Mouse (Mus musculus) stomach, embryonic 16.5 days (tissue): ENCODE results near the gene Gm5244. TPM values are rescaled to one million over a fixed set of nuclear protein-coding genes. Genes with fewer than 3 reads are reported as not detected.

Experiments
- ATAC-seq: fragments of 200-750 bp; cut with Nextera tagmentation; 2 replicates; pipeline ENCODE4 v1.8.0; 2017; ENCODE audit warnings: moderate number of reproducible peaks, moderate TSS enrichment; ENCODE audit not compliant: insufficient read depth, low FRiP score
- H3K27ac ChIP-seq: fragments of 300-500 bp; sonication (generic); 2 replicates; pipeline ENCODE4 v1.5.1; 2014; ENCODE audit warnings: low read length
- H3K27me3 ChIP-seq: fragments of 300-500 bp; sonication (generic); 2 replicates; pipeline ENCODE4 v1.6.1; 2014; ENCODE audit warnings: low read length, control low read depth, mixed read lengths; ENCODE audit not compliant: control insufficient read depth, insufficient read depth
- H3K36me3 ChIP-seq: fragments of 300-500 bp; sonication (generic); 2 replicates; pipeline ENCODE4 v1.6.1; 2014; ENCODE audit warnings: low read length; ENCODE audit not compliant: control insufficient read depth, insufficient read depth
- H3K4me1 ChIP-seq: fragments of 300-500 bp; sonication (generic); 2 replicates; pipeline ENCODE4 v1.6.1; 2014; ENCODE audit warnings: low read length, control low read depth, mixed read lengths; ENCODE audit not compliant: control insufficient read depth, insufficient read depth
- H3K4me2 ChIP-seq: fragments of 300-500 bp; sonication (generic); 2 replicates; pipeline ENCODE4 v1.6.1; 2014; ENCODE audit warnings: low read depth, low read length, mixed read lengths
- H3K4me3 ChIP-seq: fragments of 300-500 bp; sonication (generic); replicated peaks from 2 replicates; pipeline ENCODE4 v1.5.1; 2014; ENCODE audit warnings: mild to moderate bottlenecking, low read length
- H3K9ac ChIP-seq: fragments of 300-500 bp; sonication (generic); 2 replicates; pipeline ENCODE4 v1.6.1; 2014; ENCODE audit warnings: low read length
- H3K9me3 ChIP-seq: fragments of 300-500 bp; sonication (generic); replicated peaks from 2 replicates; pipeline ENCODE4 v1.6.1; 2016; ENCODE audit warnings: low read length, control low read depth; ENCODE audit not compliant: control insufficient read depth
- WGBS: fragments of 180-500 bp; shearing (Covaris S2); extraction: QIAGEN DNeasy Blood & Tissue Kit; methylation state at CpG from one replicate; pipeline ENCODE4 v1.1.7; 2014; 5-methylcytosine and 5-hydroxymethylcytosine counted together
- polyA plus RNA-seq: library from polyadenylated mRNA; unstranded; fragments of >200 nt; fragmentation: Nextera tagmentation; extraction: Ambion mirVana; gene quantifications from 2 replicates; pipeline ENCODE4 v1.2.1, GENCODE M21; 2015

Gm5244 gene
- not detected in 2 replicates for polyA plus RNA-seq

GRCm38 (mm10) chr19:12846382-12846781 lies at the start of gene Gm5244:
Gene Gm5244, plus strand, starts transcription at chr19:12846682.
- Histone ChIP-seq H3K9me3 (no peaks in the 10 kb centered on the region), H3K27me3 (no peaks in the 10 kb centered on the region), H3K4me3 (no peak within 1 kb of the TSS), H3K4me1 (no peaks in the 10 kb centered on the region), H3K4me2 (no peak within 1 kb of the TSS), H3K27ac (no peak within 1 kb of the TSS), H3K36me3 (no peaks in the 10 kb centered on the region), H3K9ac (no peak within 1 kb of the TSS)
- no peak for ATAC-seq

GRCm38 (mm10) chr19:12797071-12797470 lies 49.4 kb upstream of the Gm5244 start:
- peak overlapping the region; percentile 100 for H3K27ac ChIP-seq
- 0 out of 2 replicates have a peak, but pooled peaks cover 2% of the 10 kb centered on the region for H3K4me1 ChIP-seq
- under 1% methylated on average over 7 of the region's 7 CpGs for WGBS
- peak overlapping the region; percentile 95 for H3K4me3 ChIP-seq
- H3K9ac ChIP-seq: peak overlapping the region; percentile 80; the same call in 1 of the 2 replicates
- no peak for ATAC-seq
- H3K9me3 ChIP-seq: no peaks in the 10 kb centered on the region
- no peaks in the 10 kb centered on the region for H3K27me3 ChIP-seq
- peak overlapping the region; percentile 87 for H3K4me2 ChIP-seq
- H3K36me3 ChIP-seq: no peaks in the 10 kb centered on the region

- H3K4me1 ChIP-seq: no peaks in the 10 kb centered on the region
- no peak overlapping the region for H3K9ac ChIP-seq
- WGBS: 75% methylated on average over 4 of the region's 4 CpGs
- no peak overlapping the region for H3K27ac ChIP-seq
- no peak overlapping the region for H3K4me2 ChIP-seq
- H3K9me3 ChIP-seq: no peaks in the 10 kb centered on the region
- H3K27me3 ChIP-seq: no peaks in the 10 kb centered on the region
- no peak for ATAC-seq
- no peaks in the 10 kb centered on the region for H3K36me3 ChIP-seq
- H3K4me3 ChIP-seq: no peak overlapping the region
Measured at GRCm38 (mm10) chr19:12798404-12798803, 48.1 kb upstream of the Gm5244 start.

GRCm38 (mm10) chr19:12799081-12799480 lies 47.4 kb upstream of the Gm5244 start:
- no peak overlapping the region for H3K9ac ChIP-seq
- no peaks in the 10 kb centered on the region for H3K9me3 ChIP-seq
- no peaks in the 10 kb centered on the region for H3K4me1 ChIP-seq
- H3K27ac ChIP-seq: no peak overlapping the region
- no peak for ATAC-seq
- H3K4me2 ChIP-seq: no peak overlapping the region
- WGBS: 83% methylated on average over 3 of the region's 3 CpGs
- no peak overlapping the region for H3K4me3 ChIP-seq
- H3K36me3 ChIP-seq: no peaks in the 10 kb centered on the region
- H3K27me3 ChIP-seq: no peaks in the 10 kb centered on the region

- no peak overlapping the region for H3K27ac ChIP-seq
- no peak overlapping the region for H3K4me2 ChIP-seq
- no peak for ATAC-seq
- 66% methylated on average over 2 of the region's 2 CpGs for WGBS
- no peaks in the 10 kb centered on the region for H3K27me3 ChIP-seq
- H3K36me3 ChIP-seq: no peaks in the 10 kb centered on the region
- no peak overlapping the region for H3K4me3 ChIP-seq
- H3K4me1 ChIP-seq: no peaks in the 10 kb centered on the region
- H3K9me3 ChIP-seq: no peaks in the 10 kb centered on the region
- H3K9ac ChIP-seq: no peak overlapping the region
Measured at GRCm38 (mm10) chr19:12800621-12801020, 45.9 kb upstream of the Gm5244 start.

GRCm38 (mm10) chr19:12801046-12801445 lies 45.4 kb upstream of the Gm5244 start:
- 67% methylated on average over 3 of the region's 3 CpGs for WGBS
- Histone ChIP-seq H3K36me3 (no peaks in the 10 kb centered on the region), H3K4me3 (no peak overlapping the region), H3K4me1 (no peaks in the 10 kb centered on the region), H3K27ac (no peak overlapping the region), H3K9me3 (no peaks in the 10 kb centered on the region), H3K4me2 (no peak overlapping the region), H3K27me3 (no peaks in the 10 kb centered on the region), H3K9ac (no peak overlapping the region)
- ATAC-seq: no peak

GRCm38 (mm10) chr19:12802830-12803229 lies 43.7 kb upstream of the Gm5244 start:
- no peaks in the 10 kb centered on the region for H3K4me1 ChIP-seq
- H3K27ac ChIP-seq: no peak overlapping the region
- ATAC-seq: no peak
- H3K4me3 ChIP-seq: no peak overlapping the region
- no peaks in the 10 kb centered on the region for H3K36me3 ChIP-seq
- 72% methylated on average over 3 of the region's 3 CpGs for WGBS
- H3K4me2 ChIP-seq: no peak overlapping the region
- no peaks in the 10 kb centered on the region for H3K9me3 ChIP-seq
- no peak overlapping the region for H3K9ac ChIP-seq
- no peaks in the 10 kb centered on the region for H3K27me3 ChIP-seq

GRCm38 (mm10) chr19:12804237-12804636 lies 42.2 kb upstream of the Gm5244 start:
- Histone ChIP-seq H3K4me2 (no peak overlapping the region), H3K4me1 (no peaks in the 10 kb centered on the region), H3K27ac (no peak overlapping the region), H3K4me3 (no peak overlapping the region), H3K36me3 (no peaks in the 10 kb centered on the region), H3K9ac (no peak overlapping the region), H3K9me3 (no peaks in the 10 kb centered on the region), H3K27me3 (no peaks in the 10 kb centered on the region)
- ATAC-seq: no peak
- 73% methylated on average over 1 of the region's 1 CpGs for WGBS

GRCm38 (mm10) chr19:12805730-12806129 lies 40.8 kb upstream of the Gm5244 start:
- H3K4me3 ChIP-seq: no peak overlapping the region
- H3K9me3 ChIP-seq: no peaks in the 10 kb centered on the region
- H3K4me2 ChIP-seq: no peak overlapping the region
- H3K27ac ChIP-seq: no peak overlapping the region
- no peaks in the 10 kb centered on the region for H3K36me3 ChIP-seq
- no peaks in the 10 kb centered on the region for H3K27me3 ChIP-seq
- no peaks in the 10 kb centered on the region for H3K4me1 ChIP-seq
- no peak overlapping the region for H3K9ac ChIP-seq
- ATAC-seq: no peak
- WGBS: 83% methylated on average over 3 of the region's 3 CpGs

GRCm38 (mm10) chr19:12806214-12806613 lies 40.3 kb upstream of the Gm5244 start:
- Histone ChIP-seq H3K36me3 (no peaks in the 10 kb centered on the region), H3K9ac (no peak overlapping the region), H3K4me1 (no peaks in the 10 kb centered on the region), H3K4me3 (no peak overlapping the region), H3K4me2 (no peak overlapping the region), H3K27ac (no peak overlapping the region), H3K9me3 (no peaks in the 10 kb centered on the region), H3K27me3 (no peaks in the 10 kb centered on the region)
- ATAC-seq: no peak
- 75% methylated on average over 2 of the region's 2 CpGs for WGBS
